Mouse (Mus musculus) liver, postnatal 0 days (tissue): ENCODE results near the gene Ascc3. TPM values are rescaled to one million over a fixed set of nuclear protein-coding genes. Genes with fewer than 3 reads are reported as not detected.
A peak's percentile ranks its signal among the peaks of the same experiment; 100 is the strongest.

ENCODE experiments used
- ATAC-seq: fragments of 200-750 bp; cut with Nextera tagmentation; 2 replicates; pipeline ENCODE4 v1.8.0; 2017; ENCODE audit warnings: mild to moderate bottlenecking, moderate library complexity
- DNase-seq: peaks from one replicate; pipeline ENCODE4 v3.0.0-alpha.2; 2016
- H3K27ac ChIP-seq: fragments of 300-500 bp; sonication (generic); 2 replicates; pipeline ENCODE4 v1.5.1; 2014; ENCODE audit warnings: antibody characterized with exemption, moderate library complexity, mild to moderate bottlenecking, low read depth
- H3K27me3 ChIP-seq: fragments of 300-500 bp; sonication (generic); 2 replicates; pipeline ENCODE4 v1.6.1; 2014; ENCODE audit warnings: low read length, control low read depth, mixed read lengths; ENCODE audit not compliant: insufficient read depth
- H3K36me3 ChIP-seq: fragments of 300-500 bp; sonication (generic); replicated peaks from 2 replicates; pipeline ENCODE4 v1.6.1; 2014; ENCODE audit warnings: mild to moderate bottlenecking, control low read depth, low read length, moderate library complexity, mixed read lengths; ENCODE audit not compliant: insufficient read depth
- H3K4me1 ChIP-seq: fragments of 300-500 bp; sonication (generic); 2 replicates; pipeline ENCODE4 v1.6.1; 2014; ENCODE audit warnings: antibody characterized with exemption, mild to moderate bottlenecking, control low read depth; ENCODE audit not compliant: insufficient read depth
- H3K4me2 ChIP-seq: fragments of 300-500 bp; sonication (generic); 2 replicates; pipeline ENCODE4 v1.6.1; 2014; ENCODE audit warnings: low read depth, mild to moderate bottlenecking, low read length, moderate library complexity, mixed read lengths
- H3K4me3 ChIP-seq: fragments of 300-500 bp; sonication (generic); 2 replicates; pipeline ENCODE4 v1.5.1; 2014; ENCODE audit warnings: low read depth, low read length
- H3K9ac ChIP-seq: fragments of 300-500 bp; sonication (generic); replicated peaks from 2 replicates; pipeline ENCODE4 v1.6.1; 2014; ENCODE audit warnings: mild to moderate bottlenecking, moderate library complexity
- H3K9me3 ChIP-seq: fragments of 300-500 bp; sonication (generic); 2 replicates; pipeline ENCODE4 v1.6.1; 2016; ENCODE audit warnings: mild to moderate bottlenecking, control low read depth, low read length, mixed read lengths
- CTCF ChIP-seq: sonication (generic); IDR thresholded peaks from 2 replicates; pipeline ENCODE4 v1.5.1; 2016; ENCODE audit warnings: antibody characterized with exemption, low read depth
- EP300 ChIP-seq: IDR thresholded peaks from 2 replicates; pipeline ENCODE4 v1.6.1; 2016; ENCODE audit warnings: antibody characterized with exemption, low read depth, mild to moderate bottlenecking
- WGBS: fragments of 180-500 bp; shearing (Covaris S2); extraction: QIAGEN DNeasy Blood & Tissue Kit; methylation state at CpG from one replicate; pipeline ENCODE4 v1.1.7; 2014; ENCODE audit not compliant: insufficient replicate concordance; 5-methylcytosine and 5-hydroxymethylcytosine counted together
- polyA plus RNA-seq: library from polyadenylated mRNA; unstranded; fragments of >200 nt; fragmentation: Nextera tagmentation; extraction: Ambion mirVana; gene quantifications from 2 replicates; pipeline ENCODE4 v1.2.1, GENCODE M21; 2015

Ascc3 gene
- polyA plus RNA-seq, 1 experiment from 2014 or later: 7.8 TPM

DNA sequence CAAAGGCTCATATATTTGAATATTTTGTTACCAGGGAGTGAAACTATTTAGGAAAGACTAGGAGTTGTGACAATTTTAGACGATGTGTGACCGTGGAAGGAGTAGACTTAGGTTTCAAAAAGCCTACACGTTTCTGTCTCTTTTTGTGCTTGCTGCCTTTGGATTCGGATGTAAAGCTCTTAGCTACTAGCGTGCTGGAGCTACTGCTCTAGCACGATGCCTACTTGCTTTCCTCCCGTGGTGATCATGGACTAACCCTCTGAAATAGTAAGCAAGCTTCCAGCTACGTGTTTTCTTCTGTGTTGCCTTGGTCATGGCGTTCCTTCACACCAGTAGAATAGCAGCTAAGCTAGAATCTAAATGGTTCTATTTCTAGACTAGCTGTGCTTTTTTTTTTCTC, 21.4 kb downstream of the Ascc3 start:
- WGBS: 93% methylated on average over 9 of the region's 9 CpGs

GRCm38 (mm10) chr10:50625874-50626273, 33.4 kb downstream of the Ascc3 start:
- Histone ChIP-seq H3K4me1 (no peaks in the 10 kb centered on the region), H3K4me3 (no peak overlapping the region), H3K36me3 (peaks cover 9% of the 10 kb centered on the region), H3K4me2 (no peak overlapping the region), H3K27ac (no peak overlapping the region), H3K27me3 (no peaks in the 10 kb centered on the region), H3K9me3 (no peaks in the 10 kb centered on the region), H3K9ac (no peak overlapping the region)
- TF ChIP-seq EP300 (no peak), CTCF (no peak)
- DNase-seq (no peak), ATAC-seq (no peak)
- WGBS: 45% methylated on average over 1 of the region's 1 CpGs

More for the DNA sequence above, 21.4 kb downstream of the Ascc3 start:
- H3K36me3 ChIP-seq: peaks cover 11% of the 10 kb centered on the region
- no peak overlapping the region for H3K27ac ChIP-seq
- no peak overlapping the region for H3K4me3 ChIP-seq
- no peaks in the 10 kb centered on the region for H3K27me3 ChIP-seq
- no peaks in the 10 kb centered on the region for H3K9me3 ChIP-seq
- no peak for DNase-seq
- no peak for ATAC-seq
- H3K4me2 ChIP-seq: no peak overlapping the region
- H3K9ac ChIP-seq: no peak overlapping the region
- TF ChIP-seq CTCF (no peak), EP300 (no peak)
- H3K4me1 ChIP-seq: no peaks in the 10 kb centered on the region

DNA sequence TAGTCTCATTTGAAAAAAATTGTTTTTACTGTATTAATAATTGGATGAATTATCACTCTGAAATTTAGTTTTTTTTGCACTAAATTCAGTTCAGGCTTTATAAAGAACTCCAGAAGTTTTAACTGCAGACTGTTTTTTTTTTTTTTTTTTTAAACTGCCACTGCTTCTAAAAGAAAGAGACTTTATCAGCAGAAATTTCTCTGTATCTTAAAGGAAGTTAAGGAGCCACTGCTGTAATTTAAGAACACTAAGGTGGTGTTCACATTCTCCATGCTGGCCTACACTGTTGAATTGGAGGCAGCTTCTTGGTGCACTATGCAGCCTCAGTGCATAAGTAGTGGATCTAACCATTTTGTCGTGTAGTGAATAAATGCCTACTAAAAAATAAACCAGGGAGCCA, 47.1 kb downstream of the Ascc3 start:
- ATAC-seq: no peak
- TF ChIP-seq EP300: no peak
- no peak for TF ChIP-seq CTCF
- Histone ChIP-seq H3K9ac (no peak overlapping the region), H3K27ac (no peak overlapping the region), H3K27me3 (no peaks in the 10 kb centered on the region), H3K4me1 (no peaks in the 10 kb centered on the region), H3K36me3 (peaks cover 12% of the 10 kb centered on the region), H3K9me3 (no peaks in the 10 kb centered on the region), H3K4me3 (no peak overlapping the region), H3K4me2 (no peak overlapping the region)
- DNase-seq: no peak
- 78% methylated on average over 1 of the region's 1 CpGs for WGBS

- Histone ChIP-seq H3K4me3 (no peak overlapping the region), H3K4me2 (no peak overlapping the region), H3K4me1 (no peaks in the 10 kb centered on the region), H3K36me3 (peaks cover 12% of the 10 kb centered on the region), H3K27ac (no peak overlapping the region), H3K9ac (no peak overlapping the region), H3K27me3 (no peaks in the 10 kb centered on the region), H3K9me3 (no peaks in the 10 kb centered on the region)
- no peak for ATAC-seq
- no peak for DNase-seq
- WGBS: 84% methylated on average over 8 of the region's 8 CpGs
- no peak for TF ChIP-seq EP300
These were observed 58.1 kb downstream of the Ascc3 start for GRCm38 (mm10) chr10:50650612-50651011.

- Histone ChIP-seq H3K27me3 (no peaks in the 10 kb centered on the region), H3K9ac (no peak overlapping the region), H3K4me3 (no peak overlapping the region), H3K9me3 (no peaks in the 10 kb centered on the region), H3K27ac (no peak overlapping the region), H3K4me2 (no peak overlapping the region), H3K36me3 (peaks cover 12% of the 10 kb centered on the region), H3K4me1 (no peaks in the 10 kb centered on the region)
- 91% methylated on average over 3 of the region's 3 CpGs for WGBS
- no peak for TF ChIP-seq CTCF
- no peak for TF ChIP-seq EP300
- ATAC-seq (no peak), DNase-seq (no peak)
These were observed 61.1 kb downstream of the Ascc3 start for GRCm38 (mm10) chr10:50653551-50653950.

GRCm38 (mm10) chr10:50657352-50657751, 64.9 kb downstream of the Ascc3 start:
- Histone ChIP-seq H3K4me1 (no peaks in the 10 kb centered on the region), H3K27ac (no peak overlapping the region), H3K9me3 (no peaks in the 10 kb centered on the region), H3K27me3 (no peaks in the 10 kb centered on the region), H3K36me3 (0 out of 2 replicates have a peak, but pooled peaks cover 11% of the 10 kb centered on the region), H3K9ac (no peak overlapping the region), H3K4me3 (no peak overlapping the region), H3K4me2 (no peak overlapping the region)
- WGBS: 68% methylated on average over 1 of the region's 1 CpGs
- no peak for TF ChIP-seq EP300
- TF ChIP-seq CTCF: peak; percentile 68
- no peak for DNase-seq
- peak; percentile 50; the same call in 1 of the 2 replicates for ATAC-seq

- TF ChIP-seq CTCF: no peak
- no peak for TF ChIP-seq EP300
- H3K27ac ChIP-seq: no peak overlapping the region
These were observed 79.0 kb downstream of the Ascc3 start for GRCm38 (mm10) chr10:50671517-50671916.

More at GRCm38 (mm10) chr10:50671517-50671916, 79.0 kb downstream of the Ascc3 start:
- Histone ChIP-seq H3K9me3 (no peaks in the 10 kb centered on the region), H3K4me1 (no peaks in the 10 kb centered on the region), H3K9ac (no peak overlapping the region), H3K36me3 (peaks cover 4% of the 10 kb centered on the region; the same call in 1 of the 2 replicates), H3K27me3 (no peaks in the 10 kb centered on the region), H3K4me3 (no peak overlapping the region), H3K4me2 (no peak overlapping the region)
- DNase-seq: no peak
- WGBS: 86% methylated on average over 5 of the region's 5 CpGs
- no peak for ATAC-seq
